Mouse (Mus musculus) midbrain, embryonic 14.5 days (tissue): ENCODE measurements at regions not wholly inside any gene's neighbourhood (a gene's known extent, or its start where the extent isn't known, plus 50 kb on each side); places are given as distances from the start of the nearest gene placed in this dataset.

ENCODE experiments used
- ATAC-seq: fragments of 200-750 bp; cut with Nextera tagmentation; 2 replicates; pipeline ENCODE4 v1.8.0; 2017; ENCODE audit warnings: moderate number of reproducible peaks, moderate library complexity; ENCODE audit not compliant: low FRiP score, low TSS enrichment
- DNase-seq: peaks from one replicate; pipeline ENCODE4 v3.0.0-alpha.2; 2015
- H3K27ac ChIP-seq: fragments of 300-500 bp; sonication (generic); replicated peaks from 2 replicates; pipeline ENCODE4 v1.5.1; 2014; ENCODE audit warnings: mild to moderate bottlenecking, low read depth, low read length, moderate library complexity
- H3K27me3 ChIP-seq: fragments of 300-500 bp; sonication (generic); 2 replicates; pipeline ENCODE4 v1.6.1; 2014; ENCODE audit warnings: low read length, control low read depth, mixed read lengths; ENCODE audit not compliant: control insufficient read depth, insufficient read depth
- H3K36me3 ChIP-seq: fragments of 300-500 bp; sonication (generic); 2 replicates; pipeline ENCODE4 v1.6.1; 2014; ENCODE audit warnings: low read length, control low read depth; ENCODE audit not compliant: control insufficient read depth, insufficient read depth
- H3K4me1 ChIP-seq: fragments of 300-500 bp; sonication (generic); 2 replicates; pipeline ENCODE4 v1.6.1; 2014; ENCODE audit warnings: mild to moderate bottlenecking, antibody characterized with exemption, low read length, control low read depth; ENCODE audit not compliant: control insufficient read depth, insufficient read depth
- H3K4me2 ChIP-seq: fragments of 300-500 bp; sonication (generic); 2 replicates; pipeline ENCODE4 v1.6.1; 2014; ENCODE audit warnings: mild to moderate bottlenecking, low read length, moderate library complexity
- H3K4me3 ChIP-seq: fragments of 300-500 bp; sonication (generic); replicated peaks from 2 replicates; pipeline ENCODE4 v1.5.1; 2014; ENCODE audit warnings: low read depth, low read length
- H3K9ac ChIP-seq: fragments of 300-500 bp; sonication (generic); replicated peaks from 2 replicates; pipeline ENCODE4 v1.6.1; 2014; ENCODE audit warnings: mild to moderate bottlenecking, low read length, moderate library complexity
- H3K9me3 ChIP-seq: fragments of 300-500 bp; sonication (generic); 2 replicates; pipeline ENCODE4 v1.6.1; 2016; ENCODE audit warnings: low read length, control low read depth, mixed read lengths; ENCODE audit not compliant: control insufficient read depth
- WGBS: fragments of 180-500 bp; shearing (Covaris S2); extraction: QIAGEN DNeasy Blood & Tissue Kit; methylation state at CpG from one replicate; pipeline ENCODE4 v1.1.7; 2014; 5-methylcytosine and 5-hydroxymethylcytosine counted together

GRCm38 (mm10) chr2:168333552-168334240 is 52.2 kb upstream of the Kcng1 start:
- H3K4me2 ChIP-seq, result no peak overlapping the region
- no peaks in the 10 kb centered on the region for H3K36me3 ChIP-seq
- H3K27ac ChIP-seq, result no peak overlapping the region
- H3K4me3 ChIP-seq, result no peak overlapping the region
- no peak for ATAC-seq
- H3K9me3 ChIP-seq, result no peaks in the 10 kb centered on the region
- no peaks in the 10 kb centered on the region for H3K27me3 ChIP-seq
- no peak for DNase-seq
- WGBS, result 51% methylated on average over 20 of the region's 20 CpGs
- H3K4me1 ChIP-seq, result peaks cover 18% of the 10 kb centered on the region; the same call in 1 of the 2 replicates
- H3K9ac ChIP-seq, result no peak overlapping the region

GRCm38 (mm10) chr2:168332972-168333371 is 51.4 kb upstream of the Kcng1 start:
- Histone ChIP-seq H3K9me3 (no peaks in the 10 kb centered on the region), H3K4me2 (no peak overlapping the region), H3K36me3 (no peaks in the 10 kb centered on the region), H3K4me3 (no peak overlapping the region), H3K27me3 (no peaks in the 10 kb centered on the region), H3K4me1 (peaks cover 12% of the 10 kb centered on the region; the same call in 1 of the 2 replicates), H3K9ac (no peak overlapping the region), H3K27ac (no peak overlapping the region)
- 78% methylated on average over 6 of the region's 6 CpGs for WGBS
- DNase-seq, result no peak
- ATAC-seq, result no peak
